Mouse (Mus musculus) kidney, adult 2 months (tissue): ENCODE measurements around the gene Ipo11.

Source experiments
- CTCF ChIP-seq: fragments of 200-500 bp; conservative IDR thresholded peaks from 2 replicates; pipeline ENCODE4 v1.5.1; 2011; ENCODE audit warnings: low read depth, mild to moderate bottlenecking, control low read depth, low read length, moderate library complexity, mixed read lengths; ENCODE audit not compliant: insufficient read depth, insufficient read length
- POLR2A ChIP-seq: fragments of 200-500 bp; IDR thresholded peaks from one replicate; pipeline ENCODE4 v1.6.1; 2011; ENCODE audit warnings: low read depth, low read length, control low read depth

- TF ChIP-seq CTCF (no peak), POLR2A (no peak)
Observed at GRCm38 (mm10) chr13:106820149-106820548, 116.6 kb downstream of the Ipo11 start.
